Mouse (Mus musculus): ENCODE measurements around the gene Mrpl2.

GRCm38 (mm10) chr17:46623819-46624557 is 22.0 kb upstream of the Mrpl2 start:
- TF ChIP-seq CTCF (IDR thresholded peaks at IDR 0.05; ENCODE audit: borderline replicate concordance, insufficient read depth, low read length), result no peak
- TF ChIP-seq POLR2A (IDR thresholded peaks at IDR 0.05; ENCODE audit: low read depth, low read length), result 0 out of 2 replicates have a peak, but pooled peaks have one; percentile 22

All from embryonic fibroblast, embryonic 13.5 days (primary cell).